Mouse (Mus musculus) heart, postnatal 0 days (tissue): ENCODE results near the gene Erlin1. TPM values are rescaled to one million over a fixed set of nuclear protein-coding genes. Genes with fewer than 3 reads are reported as not detected.

ENCODE experiments used
- ATAC-seq: fragments of 200-750 bp; cut with Nextera tagmentation; 2 replicates; pipeline ENCODE4 v1.8.0; 2017; ENCODE audit warnings: low read depth, moderate number of reproducible peaks, moderate library complexity; ENCODE audit not compliant: insufficient read depth
- DNase-seq: peaks from one replicate; pipeline ENCODE4 v3.0.0-alpha.2; 2016; ENCODE audit warnings: low spot score
- H3K27ac ChIP-seq: fragments of 300-500 bp; sonication (generic); 2 replicates; pipeline ENCODE4 v1.5.1; 2014; ENCODE audit warnings: low read depth, mild to moderate bottlenecking
- H3K27me3 ChIP-seq: fragments of 300-500 bp; sonication (generic); 2 replicates; pipeline ENCODE4 v1.6.1; 2014; ENCODE audit warnings: low read length, mixed read lengths; ENCODE audit not compliant: control insufficient read depth, insufficient read depth
- H3K36me3 ChIP-seq: fragments of 300-500 bp; sonication (generic); replicated peaks from 2 replicates; pipeline ENCODE4 v1.6.1; 2014; ENCODE audit warnings: low read length, mixed read lengths; ENCODE audit not compliant: control insufficient read depth, insufficient read depth
- H3K4me1 ChIP-seq: fragments of 300-500 bp; sonication (generic); 2 replicates; pipeline ENCODE4 v1.6.1; 2014; ENCODE audit warnings: antibody characterized with exemption; ENCODE audit not compliant: control insufficient read depth, insufficient read depth
- H3K4me2 ChIP-seq: fragments of 300-500 bp; sonication (generic); 2 replicates; pipeline ENCODE4 v1.6.1; 2014; ENCODE audit warnings: low read depth, mild to moderate bottlenecking, low read length, moderate library complexity
- H3K4me3 ChIP-seq: fragments of 300-500 bp; sonication (generic); 2 replicates; pipeline ENCODE4 v1.5.1; 2014; ENCODE audit warnings: low read depth, low read length
- H3K9ac ChIP-seq: fragments of 300-500 bp; sonication (generic); replicated peaks from 2 replicates; pipeline ENCODE4 v1.6.1; 2014; ENCODE audit warnings: low read depth, low read length, mixed read lengths
- H3K9me3 ChIP-seq: fragments of 300-500 bp; sonication (generic); replicated peaks from 2 replicates; pipeline ENCODE4 v1.6.1; 2016; ENCODE audit warnings: low read length; ENCODE audit not compliant: control insufficient read depth
- CTCF ChIP-seq: IDR thresholded peaks from 2 replicates; pipeline ENCODE4 v1.5.1; 2016; ENCODE audit warnings: antibody characterized with exemption, control low read depth, low read depth
- EP300 ChIP-seq: IDR thresholded peaks from 2 replicates; pipeline ENCODE4 v1.6.1; 2016; ENCODE audit warnings: antibody characterized with exemption, low read depth
- WGBS: fragments of 180-500 bp; shearing (Covaris S2); extraction: QIAGEN DNeasy Blood & Tissue Kit; methylation state at CpG from one replicate; pipeline ENCODE4 v1.1.7; 2014; 5-methylcytosine and 5-hydroxymethylcytosine counted together
- polyA plus RNA-seq: library from polyadenylated mRNA; unstranded; fragments of >200 nt; fragmentation: Nextera tagmentation; extraction: Ambion mirVana; gene quantifications from 2 replicates; pipeline ENCODE4 v1.2.1, GENCODE M21; 2015
- total RNA-seq: library from RNA; depleted of rRNA; stranded (reverse); fragments of >200 nt; gene quantifications from 2 replicates; pipeline ENCODE4 v1.2.3, GENCODE M21; 2014; ENCODE audit warnings: low replicate concordance

The Erlin1 gene
- total and polyA plus RNA-seq, 2 experiments from 2014 or later, result 3.4 to 6.1 TPM

DNA sequence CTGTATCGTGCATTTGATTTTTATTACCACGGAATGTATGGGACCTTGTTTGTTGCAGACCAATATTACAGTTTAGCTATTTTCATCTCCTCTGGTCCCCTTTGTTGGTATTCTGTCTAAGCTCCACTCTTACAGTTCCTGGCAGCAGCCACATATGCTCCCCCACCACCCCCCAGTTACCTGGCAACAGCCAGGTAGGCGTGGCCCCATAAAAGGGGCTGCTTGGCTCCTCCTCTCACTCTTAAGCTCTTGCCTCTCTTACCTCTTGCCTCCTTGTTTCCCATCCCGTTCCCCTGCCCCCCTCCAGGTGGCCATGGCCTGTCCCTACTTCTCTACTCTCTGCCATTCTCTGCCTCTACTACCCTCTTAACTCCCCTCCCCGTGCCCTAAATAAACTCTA is 1.6 kb upstream of the Erlin1 start:
- Histone ChIP-seq H3K4me1 (peaks cover 6% of the 10 kb centered on the region; the same call in 1 of the 2 replicates), H3K36me3 (peaks cover 21% of the 10 kb centered on the region), H3K9me3 (no peaks in the 10 kb centered on the region), H3K9ac (no peak overlapping the region), H3K27ac (no peak overlapping the region), H3K4me2 (no peak overlapping the region), H3K4me3 (no peak overlapping the region), H3K27me3 (no peaks in the 10 kb centered on the region)
- DNase-seq (no peak), ATAC-seq (no peak)
- TF ChIP-seq CTCF (no peak), EP300 (no peak)
- WGBS, result 69% methylated on average over 5 of the region's 5 CpGs

GRCm38 (mm10) chr19:44069914-44070232 is 288 bp upstream of the Erlin1 start:
- H3K27ac ChIP-seq, result no peak overlapping the region
- peak overlapping the region; percentile 77 for H3K4me3 ChIP-seq
- peak overlapping the region; percentile 94 for H3K4me2 ChIP-seq
- TF ChIP-seq EP300 (no peak), CTCF (no peak)
- H3K9ac ChIP-seq, result peak overlapping the region; percentile 60; the same call in 1 of the 2 replicates
- no peak for ATAC-seq
- DNase-seq, result no peak
- peaks cover 13% of the 10 kb centered on the region for H3K36me3 ChIP-seq
- no peaks in the 10 kb centered on the region for H3K27me3 ChIP-seq
- 10% methylated on average over 4 of the region's 4 CpGs for WGBS
- peaks cover 6% of the 10 kb centered on the region; the same call in 1 of the 2 replicates for H3K4me1 ChIP-seq
- no peaks in the 10 kb centered on the region for H3K9me3 ChIP-seq

GRCm38 (mm10) chr19:44068232-44068631 is 1.4 kb downstream of the Erlin1 start:
- Histone ChIP-seq H3K9ac (no peak overlapping the region), H3K9me3 (no peaks in the 10 kb centered on the region), H3K4me2 (peak overlapping the region; percentile 94), H3K27ac (no peak overlapping the region), H3K4me1 (peaks cover 6% of the 10 kb centered on the region; the same call in 1 of the 2 replicates), H3K36me3 (0 out of 2 replicates have a peak, but pooled peaks cover 12% of the 10 kb centered on the region), H3K27me3 (no peaks in the 10 kb centered on the region), H3K4me3 (no peak overlapping the region)
- no peak for TF ChIP-seq EP300
- TF ChIP-seq CTCF, result no peak
- DNase-seq (no peak), ATAC-seq (no peak)
- WGBS, result 80% methylated on average over 4 of the region's 4 CpGs

DNA sequence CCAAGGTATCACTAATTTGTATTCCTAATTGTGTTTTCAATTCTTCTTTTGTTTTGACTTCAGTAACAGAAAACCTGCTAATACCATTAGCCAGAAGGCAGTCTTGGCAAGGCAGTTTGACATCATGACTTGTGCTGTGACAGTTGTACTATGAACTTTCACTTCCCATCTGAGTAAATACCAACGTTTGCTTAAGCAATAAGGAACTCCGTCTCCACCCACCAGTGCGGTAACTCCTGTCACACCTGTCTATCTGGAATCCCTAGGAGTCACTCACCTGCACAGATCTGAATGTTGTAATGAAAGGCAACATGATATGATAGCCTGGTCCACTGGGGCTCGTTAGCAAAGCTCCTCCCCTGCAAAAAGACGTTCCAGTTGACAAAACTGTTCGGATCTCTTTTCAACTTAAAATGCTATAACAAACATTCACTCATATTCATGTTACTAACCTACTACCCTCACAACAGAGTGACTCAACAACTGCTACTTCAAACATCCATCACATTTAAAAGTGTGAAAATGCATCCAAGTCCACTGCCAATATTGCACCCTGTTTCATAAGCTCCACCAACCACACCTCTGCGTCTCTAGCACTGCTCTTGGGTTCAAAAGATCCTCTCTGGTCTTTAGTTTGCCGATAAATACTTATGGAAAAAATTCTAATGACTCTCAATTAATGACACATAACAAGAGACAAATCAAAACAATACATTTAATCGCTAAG is 2.1 kb downstream of the Erlin1 start:
- Histone ChIP-seq H3K36me3 (0 out of 2 replicates have a peak, but pooled peaks cover 7% of the 10 kb centered on the region), H3K27me3 (no peaks in the 10 kb centered on the region), H3K4me1 (peaks cover 6% of the 10 kb centered on the region; the same call in 1 of the 2 replicates), H3K27ac (no peak overlapping the region), H3K9me3 (no peaks in the 10 kb centered on the region), H3K4me3 (no peak overlapping the region), H3K9ac (no peak overlapping the region), H3K4me2 (no peak overlapping the region)
- ATAC-seq, result no peak
- TF ChIP-seq EP300, result no peak
- no peak for DNase-seq
- WGBS, result 81% methylated on average over 9 of the region's 9 CpGs

DNA sequence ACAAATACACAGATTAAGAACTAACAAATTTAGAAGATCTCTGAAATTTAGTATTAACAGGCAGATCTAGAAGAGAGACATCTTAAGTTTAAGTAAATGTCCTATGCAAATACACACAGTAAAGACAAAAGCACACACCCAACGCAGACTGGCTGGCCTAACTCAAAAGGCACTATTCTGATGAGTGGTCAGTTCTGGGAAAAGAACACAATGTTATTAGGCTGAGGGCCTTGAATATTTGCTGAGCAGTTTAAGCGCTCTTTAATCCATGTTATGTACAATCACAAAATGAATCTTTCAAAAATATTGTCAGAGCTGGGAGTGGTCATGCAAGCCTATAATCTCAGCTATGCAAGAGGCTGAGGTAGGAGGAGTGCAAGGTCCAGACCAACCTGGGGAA is 4.9 kb downstream of the Erlin1 start:
- Histone ChIP-seq H3K9ac (no peak overlapping the region), H3K27ac (no peak overlapping the region), H3K27me3 (no peaks in the 10 kb centered on the region), H3K4me3 (no peak overlapping the region), H3K4me2 (no peak overlapping the region), H3K4me1 (peaks cover 6% of the 10 kb centered on the region; the same call in 1 of the 2 replicates), H3K36me3 (peaks cover 23% of the 10 kb centered on the region), H3K9me3 (no peaks in the 10 kb centered on the region)
- ATAC-seq (no peak), DNase-seq (no peak)
- 99% methylated on average over 2 of the region's 2 CpGs for WGBS
- TF ChIP-seq CTCF (no peak), EP300 (no peak)

GRCm38 (mm10) chr19:44063773-44064172 is 5.8 kb downstream of the Erlin1 start:
- H3K27me3 ChIP-seq, result no peaks in the 10 kb centered on the region
- ATAC-seq (no peak), DNase-seq (no peak)
- H3K4me3 ChIP-seq, result no peak overlapping the region
- peaks cover 6% of the 10 kb centered on the region; the same call in 1 of the 2 replicates for H3K4me1 ChIP-seq
- H3K9ac ChIP-seq, result no peak overlapping the region
- H3K4me2 ChIP-seq, result no peak overlapping the region
- H3K27ac ChIP-seq, result no peak overlapping the region
- TF ChIP-seq EP300, result no peak
- TF ChIP-seq CTCF, result no peak
- 84% methylated on average over 7 of the region's 7 CpGs for WGBS
- H3K9me3 ChIP-seq, result no peaks in the 10 kb centered on the region
- H3K36me3 ChIP-seq, result peaks cover 23% of the 10 kb centered on the region
